Mouse (Mus musculus): ENCODE measurements around the gene Lgals3bp.

DNA sequence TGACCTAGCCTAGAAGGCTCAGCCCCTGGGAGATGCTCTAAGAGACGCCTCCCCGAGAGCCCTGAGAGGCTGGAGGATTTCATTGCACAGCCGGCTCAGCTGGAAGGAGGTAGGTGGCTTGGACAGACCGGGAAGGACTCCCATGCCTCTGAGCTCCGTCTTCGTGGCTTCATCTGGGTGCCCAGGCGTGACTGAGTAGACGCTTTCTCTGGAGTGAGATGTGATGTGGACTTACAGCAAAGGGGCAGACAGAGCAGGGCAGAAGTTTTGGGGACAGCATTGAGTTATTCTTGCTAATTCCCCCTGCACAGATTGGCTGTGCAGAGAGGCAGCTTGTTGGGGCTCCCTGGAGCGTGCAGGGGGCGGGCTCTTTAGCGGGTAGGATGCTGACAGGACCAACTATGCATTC lies 26.6 kb upstream of the Lgals3bp start:
- no peak for TF ChIP-seq POLR2A (IDR thresholded peaks at IDR 0.05; ENCODE audit: borderline replicate concordance, control insufficient read depth, low read depth, low read length)
- no peak for TF ChIP-seq CTCF (IDR thresholded peaks at IDR 0.05; ENCODE audit: control insufficient read depth, insufficient read depth, low read length)

Data from bone marrow, adult 2 months (tissue).